Mouse (Mus musculus) retina, adult 2 months (tissue): Measurements from ENCODE around the gene Bod1l.

ENCODE experiments used
- DNase-seq: peaks from one replicate; pipeline ENCODE4 v3.0.0-alpha.2; 2012; ENCODE audit warnings: low read depth, low spot score

The Bod1l gene

DNA sequence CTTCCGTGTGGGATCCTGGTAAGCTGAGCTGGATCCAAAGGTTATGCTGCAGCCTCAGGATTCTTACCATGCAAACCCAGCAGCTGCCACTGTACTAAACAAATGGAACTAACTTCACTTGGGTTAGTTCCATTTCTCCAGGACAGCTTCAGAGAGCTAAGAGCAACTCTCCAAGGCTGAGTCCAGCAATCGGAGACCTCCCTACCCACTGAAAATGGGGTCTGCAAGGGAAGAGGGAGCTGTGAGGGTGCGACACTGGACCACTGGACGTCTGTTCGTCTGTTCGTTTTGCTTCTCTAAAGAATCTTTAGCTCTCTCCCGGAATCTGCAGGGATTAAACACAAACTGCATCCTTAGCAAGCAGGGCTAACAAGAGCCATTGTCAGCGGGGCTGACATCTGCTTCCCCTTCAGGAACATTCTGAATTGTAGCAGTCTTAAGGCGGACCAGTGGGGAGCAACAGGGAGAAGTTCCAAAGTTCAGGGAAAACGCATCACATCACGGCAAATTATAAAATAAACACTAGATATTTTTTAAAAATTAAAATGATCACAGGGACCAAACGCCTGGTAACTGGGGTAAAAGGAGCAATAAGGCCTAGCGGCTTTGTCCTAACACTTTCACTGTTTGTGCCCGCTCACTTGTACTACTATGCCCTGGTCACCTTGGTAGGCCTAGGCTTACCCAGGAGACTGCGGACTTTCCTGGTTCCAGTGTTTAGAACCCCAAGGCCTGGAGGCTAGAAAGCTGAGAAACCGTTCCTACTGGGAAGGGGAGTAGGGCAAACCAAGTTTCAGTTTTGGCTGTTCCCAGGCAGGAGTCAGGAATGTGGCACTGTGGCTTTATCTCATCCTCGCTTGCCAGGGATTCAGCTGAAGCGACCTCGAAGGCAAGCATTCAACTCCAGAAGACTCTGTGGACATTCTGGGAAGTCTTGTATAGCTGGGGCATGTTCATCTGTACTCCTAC is 85.2 kb downstream of the Bod1l start:
- no peak for DNase-seq

DNA sequence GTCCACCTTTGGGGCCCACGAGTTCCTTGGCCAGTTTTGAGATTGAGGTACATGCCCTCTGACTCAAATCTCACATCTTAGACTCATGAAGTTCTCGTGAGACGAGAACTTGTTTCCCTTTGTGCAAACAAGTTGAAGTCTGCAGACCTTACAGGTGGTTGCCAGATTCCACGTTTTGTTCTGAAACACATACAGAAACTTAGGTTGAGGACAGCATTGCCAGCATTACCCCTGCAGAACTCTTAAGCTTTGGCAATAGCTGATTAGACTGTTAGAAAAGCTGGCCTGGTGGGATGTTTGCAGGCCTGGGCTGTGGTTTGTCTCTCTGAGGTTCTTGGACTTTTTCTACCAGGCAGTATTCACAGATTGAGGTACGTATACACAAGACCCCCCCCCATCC is 86.8 kb downstream of the Bod1l start:
- DNase-seq = no peak

DNA sequence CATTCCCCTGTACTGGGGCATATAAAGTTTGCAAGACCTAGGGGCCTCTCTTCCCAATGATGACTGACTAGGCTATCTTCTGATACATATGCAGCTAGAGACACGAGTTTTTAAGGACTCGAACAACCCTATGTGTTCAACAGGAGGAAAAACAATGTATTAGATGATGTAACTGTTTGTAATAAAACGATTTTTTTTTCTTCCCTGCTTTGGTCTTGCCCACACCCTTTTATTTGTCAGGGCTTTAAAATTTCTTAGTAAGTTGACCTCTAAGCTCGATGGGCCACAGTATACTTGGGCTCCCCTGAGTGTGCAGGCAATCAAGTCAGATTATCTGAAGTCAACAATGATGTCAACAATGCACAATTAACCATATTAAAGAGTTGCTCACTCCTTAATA is 87.7 kb downstream of the Bod1l start:
- no peak for DNase-seq

DNA sequence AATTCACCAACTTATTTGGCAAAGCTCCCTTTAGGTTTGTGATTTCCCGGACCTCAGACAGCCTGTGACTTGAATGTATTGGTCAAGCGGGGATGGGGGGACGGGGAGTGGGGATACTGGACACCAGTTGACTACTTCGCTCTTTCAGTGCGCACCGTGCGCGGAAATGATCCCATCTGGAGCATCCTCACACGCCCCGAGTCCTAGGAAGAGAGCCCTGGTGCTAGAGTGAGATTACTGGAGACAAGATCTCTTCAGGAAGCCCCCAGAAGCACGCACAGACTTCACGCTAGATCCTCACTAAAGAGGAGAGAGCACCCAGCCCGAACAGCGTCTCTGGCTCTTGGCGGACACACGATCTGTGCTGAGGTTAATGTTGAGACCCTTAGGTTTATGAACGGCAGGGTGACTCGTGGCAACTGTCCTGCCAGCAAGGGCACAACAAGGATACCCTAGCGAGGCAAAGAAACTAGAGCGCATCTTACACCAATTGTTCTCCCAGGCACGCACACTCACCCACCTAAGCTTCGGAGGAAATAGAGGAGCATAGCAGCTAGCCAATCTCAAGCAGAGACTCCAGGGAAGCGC is 88.6 kb downstream of the Bod1l start:
- DNase-seq = no peak

DNA sequence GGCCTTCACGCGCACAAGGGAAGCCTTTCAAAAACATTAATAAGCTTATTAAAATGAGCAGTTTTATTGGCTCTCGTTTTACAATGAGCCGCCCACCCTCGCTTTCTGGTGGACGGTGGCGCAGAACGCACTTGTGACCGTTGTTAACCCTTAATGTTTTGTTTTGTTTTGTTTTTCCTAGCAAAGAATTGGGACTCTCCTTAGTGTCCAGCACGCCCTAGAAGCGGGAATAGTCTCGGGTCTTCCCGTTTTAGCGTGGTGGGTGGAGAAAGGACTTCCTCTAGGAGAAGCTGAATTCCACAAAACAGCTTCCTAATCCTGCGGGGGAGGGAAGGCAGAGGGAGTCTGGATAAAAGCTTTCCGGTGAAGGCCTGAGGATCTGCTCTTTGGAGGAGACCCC is 89.3 kb downstream of the Bod1l start:
- no peak for DNase-seq

DNA sequence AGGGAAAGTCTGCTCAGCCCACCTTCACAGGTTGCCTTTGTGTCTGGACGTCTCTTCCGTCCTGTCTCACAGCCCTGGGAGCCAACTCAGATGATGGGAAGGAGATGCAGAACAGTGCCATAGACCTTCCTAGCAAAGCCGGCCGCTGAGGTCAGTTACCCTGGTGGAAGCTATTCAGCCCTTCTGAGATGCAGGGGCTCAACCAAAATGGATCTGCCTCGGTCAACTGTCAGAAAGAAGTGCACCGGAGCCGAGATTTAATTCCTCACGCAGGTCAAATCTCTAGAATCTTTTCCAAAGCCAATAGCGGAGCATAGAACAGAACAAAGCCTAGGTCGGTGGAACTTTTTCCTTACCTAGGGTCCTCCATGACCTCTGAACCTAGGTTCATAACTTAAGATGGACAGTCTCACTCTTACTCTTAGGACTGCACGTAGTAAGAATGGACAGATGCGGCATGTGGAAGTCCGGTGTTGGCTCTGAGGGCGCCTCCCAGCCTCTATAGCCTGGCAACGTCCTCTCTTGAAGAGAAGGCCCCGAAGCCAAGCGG is 89.8 kb downstream of the Bod1l start:
- DNase-seq = no peak

DNA sequence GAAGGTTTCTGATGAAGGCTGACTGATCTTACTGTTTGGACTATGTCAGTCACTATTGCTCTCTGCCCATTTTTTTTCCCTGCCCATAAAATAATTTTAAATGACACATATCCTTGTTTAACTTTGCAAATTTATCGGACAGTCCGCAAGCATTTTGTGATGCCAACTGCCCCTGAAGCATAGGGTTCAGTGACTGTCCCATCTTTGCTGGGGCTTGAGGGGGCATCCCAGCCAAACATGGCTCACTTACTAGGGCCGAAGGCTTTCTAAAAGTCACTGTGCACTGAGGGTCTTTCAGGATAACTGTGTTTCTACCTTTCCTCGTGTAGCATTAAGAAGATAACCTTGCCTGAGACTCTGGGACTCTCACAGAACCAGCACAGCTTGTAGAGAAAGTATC is 91.4 kb downstream of the Bod1l start:
- no peak for DNase-seq

DNA sequence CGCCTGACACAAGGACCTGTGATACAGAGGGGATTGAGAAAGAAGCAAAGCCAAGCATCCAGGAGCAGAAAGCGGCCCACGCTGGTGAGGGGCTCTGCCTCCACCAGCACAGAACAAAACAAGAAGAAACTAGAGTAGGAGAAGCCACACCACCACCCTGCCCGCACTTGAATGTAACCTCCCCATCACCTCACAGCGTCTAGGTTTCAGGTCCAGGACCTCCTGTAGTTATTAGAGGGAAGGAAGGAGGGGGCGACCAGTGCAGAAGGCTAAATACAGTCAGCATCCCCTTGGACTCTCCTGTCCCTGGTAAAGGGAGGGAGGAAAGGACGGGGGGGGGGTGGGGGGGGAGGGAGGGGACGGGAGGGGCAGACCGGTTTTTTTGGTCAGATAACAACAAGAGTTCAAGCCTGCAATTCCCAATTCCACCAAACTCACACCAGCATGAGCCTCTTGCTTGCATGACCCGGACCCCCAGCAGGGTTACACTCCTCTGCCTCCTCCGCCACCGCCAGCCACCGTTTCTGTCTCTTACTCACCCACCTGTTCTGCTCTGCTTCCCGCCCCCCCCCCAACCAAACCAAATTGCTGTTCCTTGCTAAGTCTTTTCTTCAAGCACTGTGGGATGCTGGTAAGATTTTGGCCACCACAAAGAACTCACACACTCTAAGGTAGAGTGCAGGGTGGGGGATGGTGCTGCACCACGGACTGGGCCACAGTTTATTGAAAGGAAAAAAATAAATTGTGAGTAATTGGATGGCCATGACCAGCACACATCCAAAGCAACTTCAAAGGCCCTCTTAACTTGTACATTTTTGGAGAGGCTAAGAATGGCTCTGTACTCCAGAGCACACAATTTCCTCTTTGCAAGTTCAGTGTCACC is 99.0 kb downstream of the Bod1l start:
- DNase-seq = no peak

DNA sequence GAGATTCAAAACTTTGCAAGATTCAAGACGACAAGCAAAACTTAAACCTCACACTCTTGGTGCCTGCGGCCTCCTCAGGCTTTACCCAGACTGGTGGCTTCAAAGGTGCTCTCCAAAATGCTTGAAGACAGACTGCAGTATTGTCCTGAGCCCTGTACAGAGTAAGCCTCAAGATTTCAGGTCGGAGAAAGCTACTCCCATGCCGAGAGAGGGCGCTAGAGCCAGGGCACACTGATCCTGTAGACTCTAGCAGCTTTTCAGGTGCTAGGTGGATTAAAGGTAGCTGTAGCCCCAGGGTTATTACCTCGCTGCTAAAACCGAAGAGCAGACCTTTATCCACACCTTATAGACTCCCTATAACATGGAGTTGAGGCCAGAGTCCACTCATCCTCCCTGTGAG is 99.9 kb downstream of the Bod1l start:
- DNase-seq = no peak

DNA sequence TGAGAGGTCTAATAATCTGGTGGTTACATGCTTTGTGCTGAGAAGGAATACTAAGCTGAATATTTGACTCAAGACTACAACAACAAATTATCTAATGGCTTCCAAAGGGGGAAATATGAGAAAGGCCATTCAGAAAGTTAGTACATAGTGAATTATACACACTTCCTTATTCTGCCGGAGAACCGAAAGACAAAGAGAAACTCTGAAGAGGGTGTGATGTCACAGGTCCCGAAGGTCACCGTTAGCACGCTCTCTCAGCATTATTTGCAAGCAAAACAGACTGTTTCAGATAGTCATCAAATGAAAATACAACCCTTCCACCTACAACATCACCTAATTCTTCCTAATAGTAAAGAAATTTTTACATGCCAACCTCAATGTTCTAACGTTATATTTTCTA is 105.3 kb downstream of the Bod1l start:
- DNase-seq = no peak
